Mouse (Mus musculus) layer of hippocampus, adult 9-11 months (tissue): Measurements from ENCODE around the gene Ice1.

Experiments used
- DNase-seq: peaks from one replicate; pipeline ENCODE4 v3.0.0; 2022

Ice1 gene

GRCm38 (mm10) chr13:70553456-70553855 is 84.0 kb downstream of the Ice1 start:
- DNase-seq = no peak

- DNase-seq = no peak
These were observed 90.0 kb downstream of the Ice1 start for GRCm38 (mm10) chr13:70547457-70547856.

- DNase-seq = no peak
These were observed 92.2 kb downstream of the Ice1 start for GRCm38 (mm10) chr13:70545261-70545660.

GRCm38 (mm10) chr13:70539842-70540241 is 97.6 kb downstream of the Ice1 start:
- DNase-seq = no peak

- no peak for DNase-seq
These were observed 104.0 kb downstream of the Ice1 start for GRCm38 (mm10) chr13:70533412-70533811.

- DNase-seq = no peak
These were observed 104.7 kb downstream of the Ice1 start for GRCm38 (mm10) chr13:70532719-70533118.

GRCm38 (mm10) chr13:70517651-70518050 is 119.8 kb downstream of the Ice1 start:
- DNase-seq = no peak

- DNase-seq = no peak
These were observed 122.4 kb downstream of the Ice1 start for GRCm38 (mm10) chr13:70515004-70515403.

- DNase-seq = no peak
These were observed 127.2 kb downstream of the Ice1 start for GRCm38 (mm10) chr13:70510199-70510598.

GRCm38 (mm10) chr13:70509375-70510016 is 127.9 kb downstream of the Ice1 start:
- no peak for DNase-seq

GRCm38 (mm10) chr13:70508708-70509374 is 128.6 kb downstream of the Ice1 start:
- no peak for DNase-seq
